Mouse (Mus musculus) neural tube, embryonic 14.5 days (tissue): ENCODE data around the gene Tmem167. TPM values are rescaled to one million over a fixed set of nuclear protein-coding genes. Genes with fewer than 3 reads are reported as not detected.

ENCODE experiments used
- polyA plus RNA-seq: library from polyadenylated mRNA; unstranded; fragments of >200 nt; fragmentation: Nextera tagmentation; extraction: Ambion mirVana; gene quantifications from 2 replicates; pipeline ENCODE4 v1.2.1, GENCODE M21; 2014

Gene Tmem167
- polyA plus RNA-seq, 1 experiment from 2014 or later = 53.2 TPM

Other genes with a start within 250 kb of the Tmem167 start
- gene Xrcc4, start 485 bp downstream of the Tmem167 start, polyA plus RNA-seq = 14.5 and 17.5 TPM in 2 replicates